Comparison of ENCODE assay signal across 8 mouse cellular contexts in genomic region chr11:95006038-95006437, GRCm38 (mm10). TPM values are rescaled to one million over a fixed set of nuclear protein-coding genes. Genes with fewer than 3 reads are reported as not detected.
DNase-seq lines count a peak whose midpoint lies in the region; ATAC-seq and TF ChIP-seq lines count a peak whose summit lies in the region.

No protein-coding gene starts in this region.

- H3K4me1 ChIP-seq in heart, adult 2 months (ENCODE audit: control insufficient read depth, insufficient read depth, low read length) = peaks cover 9% of the 10 kb centered on the region
- H3K4me1 ChIP-seq in limb, embryonic 11.5 days (ENCODE audit: control insufficient read depth, insufficient read depth, low read length) = peaks cover 18% of the 10 kb centered on the region
- peaks cover 11% of the 10 kb centered on the region; the same call in 1 of the 2 replicates for H3K4me1 ChIP-seq in stomach, embryonic 14.5 days (ENCODE audit: control insufficient read depth, insufficient read depth, low read length)

- peak overlapping the region; percentile 63 for H3K4me2 ChIP-seq in limb, embryonic 11.5 days (ENCODE audit: low read depth, severe bottlenecking)
- H3K4me2 ChIP-seq in stomach, embryonic 14.5 days (replicated peaks; ENCODE audit: low read depth, low read length) = peak overlapping the region; percentile 59

- TF ChIP-seq CTCF in heart, adult 2 months (IDR thresholded peaks at IDR 0.05) = no peak

- peaks cover 2% of the 10 kb centered on the region; the same call in 1 of the 2 replicates for H3K36me3 ChIP-seq in heart, adult 2 months (ENCODE audit: control insufficient read depth, insufficient read depth, low read length)
- peaks cover 27% of the 10 kb centered on the region for H3K36me3 ChIP-seq in limb, embryonic 11.5 days (ENCODE audit: control insufficient read depth, insufficient read depth, low read length)
- H3K36me3 ChIP-seq in stomach, embryonic 14.5 days (ENCODE audit: control insufficient read depth, insufficient read depth, low read length) = peaks cover 38% of the 10 kb centered on the region

- WGBS in heart, adult 2 months = 42% methylated on average over 4 of the region's 4 CpGs
- 37% methylated on average over 4 of the region's 4 CpGs for WGBS in limb, embryonic 11.5 days
- 30% methylated on average over 4 of the region's 4 CpGs for WGBS in stomach, embryonic 14.5 days

- no peak for ATAC-seq in limb, embryonic 11.5 days (ENCODE audit: insufficient number of reproducible peaks, low FRiP score, low TSS enrichment, low read depth)
- no peak for ATAC-seq in stomach, embryonic 14.5 days (ENCODE audit: insufficient number of reproducible peaks, insufficient read depth, low FRiP score, low read depth)

- H3K27me3 ChIP-seq in heart, adult 2 months (ENCODE audit: control insufficient read depth, insufficient read depth, low read length) = peaks cover 3% of the 10 kb centered on the region; the same call in 1 of the 2 replicates
- no peaks in the 10 kb centered on the region for H3K27me3 ChIP-seq in limb, embryonic 11.5 days (ENCODE audit: control insufficient read depth, insufficient read depth, low read length)
- no peaks in the 10 kb centered on the region for H3K27me3 ChIP-seq in stomach, embryonic 14.5 days (ENCODE audit: control insufficient read depth, insufficient read depth, low read length)

- intact Hi-C loops in heart, adult 2 months (cut with DNase I) = loop anchor here (2.0 kb wide), 1 partner anchor 35 kb away; the partner anchor contains the start of gene Pdk2
- intact Hi-C loops in heart, postnatal 14 days (cut with DNase I) = no loop called here
- intact Hi-C loops in left cerebral cortex, postnatal 14 days (cut with DNase I) = no loop called here

- TF ChIP-seq EP300 in heart, adult 2 months (IDR thresholded peaks at IDR 0.05; ENCODE audit: insufficient read depth, low read depth, low read length) = no peak

- no peak overlapping the region for H3K4me3 ChIP-seq in heart, adult 2 months
- no peak overlapping the region for H3K4me3 ChIP-seq in limb, embryonic 11.5 days (ENCODE audit: low read depth, low read length)
- no peak overlapping the region for H3K4me3 ChIP-seq in stomach, embryonic 14.5 days (ENCODE audit: low read depth, low read length)

- DNase-seq in heart, adult 2 months = peak in 1 of 2 experiments; percentile 33
- no peak for DNase-seq in heart, postnatal 14 days
- peak; percentile 18 for DNase-seq in right cerebral cortex, postnatal 14 days
- DNase-seq in right cerebral cortex, postnatal 10 days (ENCODE audit: low spot score in 2 of 2) = no peak
- no peak for DNase-seq in limb, embryonic 11.5 days (ENCODE audit: low spot score)
- no peak for DNase-seq in left cerebral cortex, postnatal 14 days (ENCODE audit: low spot score in 2 of 2)
- no peak for DNase-seq in lung, postnatal 4 days

- no peaks in the 10 kb centered on the region for H3K79me2 ChIP-seq in heart, adult 2 months (replicated peaks; ENCODE audit: control insufficient read depth, insufficient read depth, low read length)

- peak overlapping the region; percentile 43; the same call in 1 of the 2 replicates for H3K27ac ChIP-seq in heart, adult 2 months
- no peak overlapping the region for H3K27ac ChIP-seq in limb, embryonic 11.5 days (replicated peaks; ENCODE audit: low read depth, low read length)
- H3K27ac ChIP-seq in stomach, embryonic 14.5 days (ENCODE audit: low read length) = no peak overlapping the region

- H3K9ac ChIP-seq in heart, adult 2 months (ENCODE audit: low read depth, low read length) = no peak overlapping the region
- H3K9ac ChIP-seq in limb, embryonic 11.5 days (ENCODE audit: low read length) = 0 out of 2 replicates have a peak overlapping the region, but pooled peaks have one; percentile 14
- no peak overlapping the region for H3K9ac ChIP-seq in stomach, embryonic 14.5 days (replicated peaks; ENCODE audit: low read depth, low read length)

- no peaks in the 10 kb centered on the region for H3K9me3 ChIP-seq in limb, embryonic 11.5 days (ENCODE audit: control insufficient read depth, low read length)
- no peaks in the 10 kb centered on the region for H3K9me3 ChIP-seq in stomach, embryonic 14.5 days (ENCODE audit: control insufficient read depth, low read depth, low read length)

- no peak for TF ChIP-seq POLR2A in heart, adult 2 months (IDR thresholded peaks at IDR 0.05; ENCODE audit: insufficient read depth, low read depth, low read length)

RNA-seq across cellular contexts. Expression of gene Samd14, which starts 3.6 kb away (rescaled TPM):
- 1 to 10 TPM; 1.2 to 1.7 TPM for total RNA-seq in heart, adult 2 months (2021)
- 0.82 and 1.9 TPM in 2 replicates for polyA plus RNA-seq in heart, adult 2 months (2012; rRNA removed)
- total RNA-seq in heart, postnatal 14 days (2021) = 1 to 10 TPM; 2.2 TPM
- polyA plus RNA-seq in limb, embryonic 11.5 days (2014; fragmentation: Nextera tagmentation; extraction: Ambion mirVana) = 34.1 and 35.6 TPM in 2 replicates
- 22.8 and 24.5 TPM in 2 replicates for polyA plus RNA-seq in stomach, embryonic 14.5 days (2014; fragmentation: Nextera tagmentation; extraction: Ambion mirVana)
- total RNA-seq in left cerebral cortex, postnatal 14 days (2021) = 10 to 100 TPM; 48.5 to 52.2 TPM

RNA-seq across cellular contexts. Expression of gene Ppp1r9b, which starts 15.2 kb away (rescaled TPM):
- 10 to 100 TPM; 49.3 to 52.0 TPM for total RNA-seq in heart, adult 2 months (2021)
- polyA plus RNA-seq in heart, adult 2 months (2012; rRNA removed) = 22.3 and 23.8 TPM in 2 replicates
- 10 to 100 TPM; 50.5 to 52.1 TPM for total RNA-seq in heart, postnatal 14 days (2021)
- 14.4 and 14.8 TPM in 2 replicates for polyA plus RNA-seq in limb, embryonic 11.5 days (2014; fragmentation: Nextera tagmentation; extraction: Ambion mirVana)
- polyA plus RNA-seq in stomach, embryonic 14.5 days (2014; fragmentation: Nextera tagmentation; extraction: Ambion mirVana) = 13.5 and 14.4 TPM in 2 replicates
- total RNA-seq in left cerebral cortex, postnatal 14 days (2021) = 100 to 1,000 TPM; 505 to 506 TPM

RNA-seq across cellular contexts. Expression of gene Sgca, which starts 29.9 kb away (rescaled TPM):
- total RNA-seq in heart, adult 2 months (2021) = 100 to 1,000 TPM; 149 to 200 TPM
- 1,109 and 1,504 TPM in 2 replicates for polyA plus RNA-seq in heart, adult 2 months (2012; rRNA removed)
- total RNA-seq in heart, postnatal 14 days (2021) = 100 to 1,000 TPM; 135 to 139 TPM
- 0.60 and 0.70 TPM in 2 replicates for polyA plus RNA-seq in limb, embryonic 11.5 days (2014; fragmentation: Nextera tagmentation; extraction: Ambion mirVana)
- polyA plus RNA-seq in stomach, embryonic 14.5 days (2014; fragmentation: Nextera tagmentation; extraction: Ambion mirVana) = 0.30 and 0.46 TPM in 2 replicates
- total RNA-seq in left cerebral cortex, postnatal 14 days (2021) = under 1 TPM; 0.55 to 0.68 TPM

RNA-seq across cellular contexts. Expression of gene Pdk2, which starts 35.1 kb away (rescaled TPM):
- total RNA-seq in heart, adult 2 months (2021) = 100 to 1,000 TPM; 393 to 479 TPM
- 518 and 592 TPM in 2 replicates for polyA plus RNA-seq in heart, adult 2 months (2012; rRNA removed)
- 100 to 1,000 TPM; 297 to 326 TPM for total RNA-seq in heart, postnatal 14 days (2021)
- 19.3 and 20.1 TPM in 2 replicates for polyA plus RNA-seq in limb, embryonic 11.5 days (2014; fragmentation: Nextera tagmentation; extraction: Ambion mirVana)
- polyA plus RNA-seq in stomach, embryonic 14.5 days (2014; fragmentation: Nextera tagmentation; extraction: Ambion mirVana) = 34.1 and 35.8 TPM in 2 replicates
- 10 to 100 TPM; 69.2 to 75.4 TPM for total RNA-seq in left cerebral cortex, postnatal 14 days (2021)

RNA-seq across cellular contexts. Expression of gene Hils1, which starts 38.6 kb away (rescaled TPM):
- total RNA-seq in heart, adult 2 months (2021) = not detected
- polyA plus RNA-seq in heart, adult 2 months (2012; rRNA removed) = 0.25 TPM in 1 of 2 replicates, not detected in the other
- total RNA-seq in heart, postnatal 14 days (2021) = not detected
- polyA plus RNA-seq in limb, embryonic 11.5 days (2014; fragmentation: Nextera tagmentation; extraction: Ambion mirVana) = not detected in 2 replicates
- polyA plus RNA-seq in stomach, embryonic 14.5 days (2014; fragmentation: Nextera tagmentation; extraction: Ambion mirVana) = not detected in 2 replicates
- total RNA-seq in left cerebral cortex, postnatal 14 days (2021) = not detected

Comparison
In these comparisons a context has a peak if more than half of its experiments do, and no peak if none do; other contexts are left out.
1. RNA of gene Samd14, which starts 3.6 kb away (total RNA-seq): 48.5 to 52.2 TPM in left cerebral cortex, postnatal 14 days; 2.2 TPM in heart, postnatal 14 days and 1.2 to 1.7 TPM in heart, adult 2 months; every median in the first group is over 10 times any median in the second.
2. RNA of gene Ppp1r9b, which starts 15.2 kb away (total RNA-seq): 505 to 506 TPM in left cerebral cortex, postnatal 14 days; 50.5 to 52.1 TPM in heart, postnatal 14 days and 49.3 to 52.0 TPM in heart, adult 2 months; every median in the first group is over 4 times any median in the second.
3. RNA of gene Sgca, which starts 29.9 kb away (total RNA-seq): 149 to 200 TPM in heart, adult 2 months and 135 to 139 TPM in heart, postnatal 14 days; 0.55 to 0.68 TPM in left cerebral cortex, postnatal 14 days; every median in the first group is over 10 times any median in the second.